Mouse (Mus musculus): ENCODE data around the gene Ppil1.

DNA sequence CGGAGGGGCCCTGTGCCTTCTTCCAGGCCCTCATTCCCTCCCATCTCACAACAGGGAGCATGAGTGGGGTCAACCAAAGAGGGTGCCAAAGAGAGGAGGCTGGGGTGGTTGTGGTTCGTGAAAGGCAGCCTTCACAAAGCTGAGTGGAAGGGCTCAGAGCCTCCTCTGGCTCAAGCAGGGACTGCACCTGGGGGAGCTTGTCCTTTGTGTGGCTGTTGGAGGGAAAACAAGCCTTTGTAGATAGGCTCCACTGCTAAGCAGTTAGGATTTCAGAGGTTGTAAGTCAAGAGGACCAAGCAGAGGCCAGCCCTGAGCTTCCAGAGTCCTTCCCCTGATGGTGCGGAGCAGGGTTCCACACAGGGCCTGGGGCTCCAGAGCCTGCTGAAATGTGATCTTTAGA is 39.1 kb upstream of the Ppil1 start:
- TF ChIP-seq GATA1 (IDR thresholded peaks at IDR 0.05; ENCODE audit: low read length) (no peak), TAL1 (IDR thresholded peaks at IDR 0.05; ENCODE audit: low read length) (no peak)
